8 mouse cellular contexts compared by ENCODE assay signal in the genomic region with DNA sequence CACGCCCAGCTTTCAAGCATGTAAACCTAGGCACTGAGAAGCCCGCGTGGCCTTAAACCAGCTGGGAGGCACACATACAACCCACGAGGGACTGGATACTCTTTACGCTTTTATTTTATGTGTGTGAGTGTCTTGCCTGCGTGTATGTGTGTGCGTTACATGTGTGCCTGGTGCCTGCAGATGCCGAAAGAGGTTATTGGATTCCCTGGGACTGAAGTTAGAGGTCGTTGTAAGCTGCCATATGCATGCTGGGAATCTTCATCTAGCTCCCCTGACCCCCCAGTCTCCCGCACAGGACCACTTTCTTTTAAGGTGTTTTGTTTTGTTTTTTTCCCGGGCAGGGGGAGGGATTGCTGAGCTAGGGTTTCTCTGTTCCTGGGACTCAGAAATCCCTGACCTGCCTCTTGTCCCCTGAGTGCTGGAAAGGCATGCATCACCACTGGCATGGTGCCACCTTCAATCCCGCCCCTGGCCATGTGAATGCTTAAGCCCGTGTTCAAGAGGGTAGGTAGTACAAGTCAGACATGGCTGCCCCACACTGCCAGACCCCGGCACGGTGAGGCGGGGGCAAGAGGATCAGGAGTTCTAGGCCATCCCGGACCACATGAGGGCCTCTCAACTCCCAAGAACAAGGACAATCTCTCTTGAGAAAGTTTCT. TPM values are rescaled to one million over a fixed set of nuclear protein-coding genes. Genes with fewer than 3 reads are reported as not detected.
DNase-seq lines count a peak whose midpoint lies in the region; ATAC-seq lines count a peak whose summit lies in the region.

No protein-coding gene starts in this region.

- 0 out of 2 replicates have a peak overlapping the region, but pooled peaks have one; percentile 11 for H3K9ac ChIP-seq in neural tube, embryonic 11.5 days (ENCODE audit: low read length)
- H3K9ac ChIP-seq in forebrain, embryonic 11.5 days (ENCODE audit: low read length): peak overlapping the region; percentile 82
- H3K9ac ChIP-seq in hindbrain, embryonic 11.5 days (ENCODE audit: low read depth, low read length): no peak overlapping the region
- H3K9ac ChIP-seq in limb, embryonic 15.5 days: 0 out of 2 replicates have a peak overlapping the region, but pooled peaks have one; percentile 28
- no peak overlapping the region for H3K9ac ChIP-seq in neural tube, embryonic 12.5 days

- H3K36me3 ChIP-seq in neural tube, embryonic 11.5 days (ENCODE audit: control insufficient read depth, insufficient read depth, low read length): no peaks in the 10 kb centered on the region
- H3K36me3 ChIP-seq in forebrain, embryonic 11.5 days (ENCODE audit: control insufficient read depth, insufficient read depth, low read length): no peaks in the 10 kb centered on the region
- no peaks in the 10 kb centered on the region for H3K36me3 ChIP-seq in hindbrain, embryonic 11.5 days (ENCODE audit: control insufficient read depth, insufficient read depth, low read length)
- 0 out of 2 replicates have a peak, but pooled peaks cover 7% of the 10 kb centered on the region for H3K36me3 ChIP-seq in limb, embryonic 15.5 days
- H3K36me3 ChIP-seq in neural tube, embryonic 12.5 days: no peaks in the 10 kb centered on the region; the same call in 1 of the 2 replicates

- no peak for DNase-seq in neural tube, embryonic 11.5 days (ENCODE audit: low spot score)
- DNase-seq in neural tube, embryonic 10.5 days (ENCODE audit: extremely low spot score, low spot score): no peak
- DNase-seq in forebrain, embryonic 11.5 days (ENCODE audit: low spot score): peak; percentile 61
- no peak for DNase-seq in hindbrain, embryonic 11.5 days (ENCODE audit: low spot score)
- no peak for DNase-seq in embryo, embryonic 10.5 days (ENCODE audit: low spot score)

- H3K27me3 ChIP-seq in neural tube, embryonic 11.5 days (ENCODE audit: control insufficient read depth, insufficient read depth, low read length): no peaks in the 10 kb centered on the region
- no peaks in the 10 kb centered on the region for H3K27me3 ChIP-seq in forebrain, embryonic 11.5 days (ENCODE audit: control insufficient read depth, insufficient read depth, low read length)
- no peaks in the 10 kb centered on the region for H3K27me3 ChIP-seq in hindbrain, embryonic 11.5 days (ENCODE audit: control insufficient read depth, insufficient read depth, low read length)
- H3K27me3 ChIP-seq in limb, embryonic 15.5 days: no peaks in the 10 kb centered on the region
- H3K27me3 ChIP-seq in neural tube, embryonic 12.5 days (replicated peaks): peaks cover 7% of the 10 kb centered on the region; the same call in 1 of the 2 replicates

- no peak for ATAC-seq in neural tube, embryonic 11.5 days (ENCODE audit: insufficient read depth, low FRiP score, low TSS enrichment)
- ATAC-seq in forebrain, embryonic 11.5 days (replicated peaks; ENCODE audit: low FRiP score): no peak
- no peak for ATAC-seq in hindbrain, embryonic 11.5 days (ENCODE audit: low FRiP score)
- no peak for ATAC-seq in limb, embryonic 15.5 days (ENCODE audit: insufficient number of reproducible peaks, low FRiP score, low TSS enrichment, low read depth)
- no peak for ATAC-seq in neural tube, embryonic 12.5 days (ENCODE audit: low FRiP score, low read depth)
- no peak for ATAC-seq in megakaryocyte-erythroid progenitor cell, adult 5-6 weeks (replicated peaks; ENCODE audit: low FRiP score, low TSS enrichment, poor library complexity, severe bottlenecking)

- 44% methylated on average over 17 of the region's 17 CpGs for WGBS in neural tube, embryonic 11.5 days
- 46% methylated on average over 17 of the region's 17 CpGs for WGBS in forebrain, embryonic 11.5 days
- WGBS in hindbrain, embryonic 11.5 days: 47% methylated on average over 17 of the region's 17 CpGs
- WGBS in limb, embryonic 15.5 days: 34% methylated on average over 17 of the region's 17 CpGs
- WGBS in neural tube, embryonic 12.5 days: 47% methylated on average over 17 of the region's 17 CpGs

- H3K9me3 ChIP-seq in neural tube, embryonic 11.5 days (ENCODE audit: control insufficient read depth, low read length): no peaks in the 10 kb centered on the region
- H3K9me3 ChIP-seq in forebrain, embryonic 11.5 days (ENCODE audit: control insufficient read depth, low read length): no peaks in the 10 kb centered on the region
- no peaks in the 10 kb centered on the region for H3K9me3 ChIP-seq in hindbrain, embryonic 11.5 days (ENCODE audit: control insufficient read depth, low read length)
- H3K9me3 ChIP-seq in limb, embryonic 15.5 days: no peaks in the 10 kb centered on the region
- H3K9me3 ChIP-seq in neural tube, embryonic 12.5 days: no peaks in the 10 kb centered on the region

- peak overlapping the region; percentile 65 for H3K4me2 ChIP-seq in neural tube, embryonic 11.5 days (ENCODE audit: low read depth)
- H3K4me2 ChIP-seq in forebrain, embryonic 11.5 days (ENCODE audit: low read depth, low read length, severe bottlenecking): peak overlapping the region; percentile 99
- H3K4me2 ChIP-seq in hindbrain, embryonic 11.5 days (replicated peaks; ENCODE audit: low read depth, low read length): peak overlapping the region; percentile 99
- H3K4me2 ChIP-seq in limb, embryonic 15.5 days: peak overlapping the region; percentile 99
- H3K4me2 ChIP-seq in neural tube, embryonic 12.5 days (replicated peaks): peak overlapping the region; percentile 100

- peaks cover 17% of the 10 kb centered on the region; the same call in 1 of the 2 replicates for H3K4me1 ChIP-seq in neural tube, embryonic 11.5 days (ENCODE audit: control insufficient read depth, insufficient read depth, low read length)
- peaks cover 17% of the 10 kb centered on the region for H3K4me1 ChIP-seq in forebrain, embryonic 11.5 days (replicated peaks; ENCODE audit: control insufficient read depth, insufficient read depth, low read length)
- peaks cover 6% of the 10 kb centered on the region; the same call in 1 of the 2 replicates for H3K4me1 ChIP-seq in hindbrain, embryonic 11.5 days (replicated peaks; ENCODE audit: control insufficient read depth, insufficient read depth, low read length)
- peaks cover 42% of the 10 kb centered on the region for H3K4me1 ChIP-seq in limb, embryonic 15.5 days
- H3K4me1 ChIP-seq in neural tube, embryonic 12.5 days: peaks cover 25% of the 10 kb centered on the region

- H3K27ac ChIP-seq in neural tube, embryonic 11.5 days (ENCODE audit: low read depth, low read length): no peak overlapping the region
- H3K27ac ChIP-seq in forebrain, embryonic 11.5 days (ENCODE audit: low read depth, low read length): no peak overlapping the region
- H3K27ac ChIP-seq in hindbrain, embryonic 11.5 days (ENCODE audit: low read depth, low read length): no peak overlapping the region
- H3K27ac ChIP-seq in limb, embryonic 15.5 days: no peak overlapping the region
- no peak overlapping the region for H3K27ac ChIP-seq in neural tube, embryonic 12.5 days

- peak overlapping the region; percentile 47; the same call in 1 of the 2 replicates for H3K4me3 ChIP-seq in neural tube, embryonic 11.5 days (ENCODE audit: low read depth, low read length)
- H3K4me3 ChIP-seq in forebrain, embryonic 11.5 days (ENCODE audit: low read depth, low read length): peak overlapping the region; percentile 71
- H3K4me3 ChIP-seq in hindbrain, embryonic 11.5 days (ENCODE audit: low read depth, low read length): peak overlapping the region; percentile 71; the same call in 1 of the 2 replicates
- H3K4me3 ChIP-seq in limb, embryonic 15.5 days: peak overlapping the region; percentile 66
- H3K4me3 ChIP-seq in neural tube, embryonic 12.5 days: peak overlapping the region; percentile 63; the same call in 1 of the 2 replicates

RNA-seq across cellular contexts. Expression of gene Slc1a5, which starts 2.7 kb away (rescaled TPM):
- 17.2 and 17.3 TPM in 2 replicates for polyA plus RNA-seq in neural tube, embryonic 11.5 days (2014; fragmentation: Nextera tagmentation; extraction: Ambion mirVana)
- polyA plus RNA-seq in forebrain, embryonic 11.5 days (2014; fragmentation: Nextera tagmentation; extraction: Ambion mirVana): 33.9 and 34.1 TPM in 2 replicates
- 15.0 and 15.1 TPM in 2 replicates for polyA plus RNA-seq in hindbrain, embryonic 11.5 days (2014; fragmentation: Nextera tagmentation; extraction: Ambion mirVana)
- 32.5 and 39.5 TPM in 2 replicates for polyA plus RNA-seq in limb, embryonic 15.5 days (2015; fragmentation: Nextera tagmentation; extraction: Ambion mirVana)
- polyA plus RNA-seq in neural tube, embryonic 12.5 days (2016; fragmentation: Nextera tagmentation; extraction: Ambion mirVana): 17.8 and 18.9 TPM in 2 replicates
- total RNA-seq in megakaryocyte-erythroid progenitor cell, adult 5-6 weeks (2014; fragmentation: Nextera tagmentation): 102 and 107 TPM in 2 replicates
- 31.8 and 36.1 TPM in 2 replicates for total RNA-seq in megakaryocyte-erythroid progenitor cell, adult 5-6 weeks (2017)

RNA-seq across cellular contexts. Expression of gene Strn4, which starts 31.8 kb away (rescaled TPM):
- polyA plus RNA-seq in neural tube, embryonic 11.5 days (2014; fragmentation: Nextera tagmentation; extraction: Ambion mirVana): 140 and 143 TPM in 2 replicates
- 137 and 166 TPM in 2 replicates for polyA plus RNA-seq in forebrain, embryonic 11.5 days (2014; fragmentation: Nextera tagmentation; extraction: Ambion mirVana)
- 112 and 130 TPM in 2 replicates for polyA plus RNA-seq in hindbrain, embryonic 11.5 days (2014; fragmentation: Nextera tagmentation; extraction: Ambion mirVana)
- 85.8 and 96.1 TPM in 2 replicates for polyA plus RNA-seq in limb, embryonic 15.5 days (2015; fragmentation: Nextera tagmentation; extraction: Ambion mirVana)
- 170 and 172 TPM in 2 replicates for polyA plus RNA-seq in neural tube, embryonic 12.5 days (2016; fragmentation: Nextera tagmentation; extraction: Ambion mirVana)
- total RNA-seq in megakaryocyte-erythroid progenitor cell, adult 5-6 weeks (2014; fragmentation: Nextera tagmentation): 62.0 and 66.6 TPM in 2 replicates
- total RNA-seq in megakaryocyte-erythroid progenitor cell, adult 5-6 weeks (2017): 63.9 and 71.1 TPM in 2 replicates

RNA-seq across cellular contexts. Expression of gene Fkrp, which starts 32.6 kb away (rescaled TPM):
- 24.3 and 24.4 TPM in 2 replicates for polyA plus RNA-seq in neural tube, embryonic 11.5 days (2014; fragmentation: Nextera tagmentation; extraction: Ambion mirVana)
- 27.1 and 29.0 TPM in 2 replicates for polyA plus RNA-seq in forebrain, embryonic 11.5 days (2014; fragmentation: Nextera tagmentation; extraction: Ambion mirVana)
- 21.9 and 22.7 TPM in 2 replicates for polyA plus RNA-seq in hindbrain, embryonic 11.5 days (2014; fragmentation: Nextera tagmentation; extraction: Ambion mirVana)
- 25.8 and 27.1 TPM in 2 replicates for polyA plus RNA-seq in limb, embryonic 15.5 days (2015; fragmentation: Nextera tagmentation; extraction: Ambion mirVana)
- 35.7 and 36.2 TPM in 2 replicates for polyA plus RNA-seq in neural tube, embryonic 12.5 days (2016; fragmentation: Nextera tagmentation; extraction: Ambion mirVana)
- 14.4 and 21.5 TPM in 2 replicates for total RNA-seq in megakaryocyte-erythroid progenitor cell, adult 5-6 weeks (2014; fragmentation: Nextera tagmentation)
- 8.9 and 15.8 TPM in 2 replicates for total RNA-seq in megakaryocyte-erythroid progenitor cell, adult 5-6 weeks (2017)

RNA-seq across cellular contexts. Expression of gene Ap2s1, which starts 45.7 kb away (rescaled TPM):
- polyA plus RNA-seq in neural tube, embryonic 11.5 days (2014; fragmentation: Nextera tagmentation; extraction: Ambion mirVana): 284 and 285 TPM in 2 replicates
- 270 and 272 TPM in 2 replicates for polyA plus RNA-seq in forebrain, embryonic 11.5 days (2014; fragmentation: Nextera tagmentation; extraction: Ambion mirVana)
- polyA plus RNA-seq in hindbrain, embryonic 11.5 days (2014; fragmentation: Nextera tagmentation; extraction: Ambion mirVana): 298 and 307 TPM in 2 replicates
- polyA plus RNA-seq in limb, embryonic 15.5 days (2015; fragmentation: Nextera tagmentation; extraction: Ambion mirVana): 253 and 283 TPM in 2 replicates
- 286 and 298 TPM in 2 replicates for polyA plus RNA-seq in neural tube, embryonic 12.5 days (2016; fragmentation: Nextera tagmentation; extraction: Ambion mirVana)
- 138 and 161 TPM in 2 replicates for total RNA-seq in megakaryocyte-erythroid progenitor cell, adult 5-6 weeks (2014; fragmentation: Nextera tagmentation)
- 55.7 and 62.9 TPM in 2 replicates for total RNA-seq in megakaryocyte-erythroid progenitor cell, adult 5-6 weeks (2017)

RNA-seq across cellular contexts. Expression of gene Prkd2, which starts 58.8 kb away (rescaled TPM):
- 10.9 and 11.2 TPM in 2 replicates for polyA plus RNA-seq in neural tube, embryonic 11.5 days (2014; fragmentation: Nextera tagmentation; extraction: Ambion mirVana)
- polyA plus RNA-seq in forebrain, embryonic 11.5 days (2014; fragmentation: Nextera tagmentation; extraction: Ambion mirVana): 11.0 and 11.6 TPM in 2 replicates
- 8.8 and 9.4 TPM in 2 replicates for polyA plus RNA-seq in hindbrain, embryonic 11.5 days (2014; fragmentation: Nextera tagmentation; extraction: Ambion mirVana)
- polyA plus RNA-seq in limb, embryonic 15.5 days (2015; fragmentation: Nextera tagmentation; extraction: Ambion mirVana): 20.5 and 21.9 TPM in 2 replicates
- polyA plus RNA-seq in neural tube, embryonic 12.5 days (2016; fragmentation: Nextera tagmentation; extraction: Ambion mirVana): 9.5 and 10.4 TPM in 2 replicates
- total RNA-seq in megakaryocyte-erythroid progenitor cell, adult 5-6 weeks (2014; fragmentation: Nextera tagmentation): 14.2 and 19.8 TPM in 2 replicates
- 5.2 and 14.9 TPM in 2 replicates for total RNA-seq in megakaryocyte-erythroid progenitor cell, adult 5-6 weeks (2017)

Comparison
In these comparisons a context has a peak if more than half of its experiments do, and no peak if none do; other contexts are left out.
1. H3K9ac ChIP-seq: peak in neural tube, embryonic 11.5 days (single experiment), forebrain, embryonic 11.5 days (single experiment) and limb, embryonic 15.5 days (single experiment); none in hindbrain, embryonic 11.5 days (single experiment) and neural tube, embryonic 12.5 days (single experiment).
2. Peak in every context shown above with its lines, with median percentiles within 50 percentile points of each other: H3K4me2 ChIP-seq and H3K4me3 ChIP-seq.